Mouse (Mus musculus) limb, embryonic 15.5 days (tissue): ENCODE data around the gene Nuf2. TPM values are rescaled to one million over a fixed set of nuclear protein-coding genes. Genes with fewer than 3 reads are reported as not detected.

ENCODE experiments used
- ATAC-seq: fragments of 200-750 bp; cut with Nextera tagmentation; 2 replicates; pipeline ENCODE4 v1.8.0; 2017; ENCODE audit warnings: low read depth, moderate TSS enrichment; ENCODE audit not compliant: insufficient number of reproducible peaks, low FRiP score, low TSS enrichment
- H3K27ac ChIP-seq: fragments of 300-500 bp; sonication (generic); 2 replicates; pipeline ENCODE4 v1.5.1; 2015; ENCODE audit warnings: moderate library complexity, mild to moderate bottlenecking, inconsistent platforms
- H3K27me3 ChIP-seq: fragments of 300-500 bp; sonication (generic); 2 replicates; pipeline ENCODE4 v1.6.1; 2015; ENCODE audit warnings: inconsistent platforms
- H3K36me3 ChIP-seq: fragments of 300-500 bp; sonication (generic); 2 replicates; pipeline ENCODE4 v1.6.1; 2015; ENCODE audit warnings: inconsistent platforms
- H3K4me1 ChIP-seq: fragments of 300-500 bp; sonication (generic); 2 replicates; pipeline ENCODE4 v1.6.1; 2015; ENCODE audit warnings: inconsistent platforms
- H3K4me2 ChIP-seq: fragments of 300-500 bp; sonication (generic); 2 replicates; pipeline ENCODE4 v1.6.1; 2015; ENCODE audit warnings: mild to moderate bottlenecking, inconsistent platforms
- H3K4me3 ChIP-seq: fragments of 300-500 bp; sonication (generic); 2 replicates; pipeline ENCODE4 v1.5.1; 2015; ENCODE audit warnings: mild to moderate bottlenecking, inconsistent platforms
- H3K9ac ChIP-seq: fragments of 300-500 bp; sonication (generic); 2 replicates; pipeline ENCODE4 v1.6.1; 2015; ENCODE audit warnings: inconsistent platforms
- H3K9me3 ChIP-seq: fragments of 300-500 bp; sonication (generic); 2 replicates; pipeline ENCODE4 v1.6.1; 2016; ENCODE audit warnings: inconsistent platforms
- WGBS: fragments of 180-500 bp; shearing (Covaris S2); methylation state at CpG from one replicate; pipeline ENCODE4 v1.1.7; 2015; 5-methylcytosine and 5-hydroxymethylcytosine counted together
- polyA plus RNA-seq: library from polyadenylated mRNA; unstranded; fragments of >200 nt; fragmentation: Nextera tagmentation; extraction: Ambion mirVana; gene quantifications from 2 replicates; pipeline ENCODE4 v1.2.1, GENCODE M21; 2015

Nuf2 gene
- 44.3 and 44.8 TPM in 2 replicates for polyA plus RNA-seq

GRCm38 (mm10) chr1:169530876-169531701 lies at the start of gene Nuf2:
Gene Nuf2, minus strand, starts transcription at chr1:169531464.
- no peaks in the 10 kb centered on the region for H3K27me3 ChIP-seq
- WGBS, result under 1% methylated on average over 39 of the region's 39 CpGs

GRCm38 (mm10) chr1:169579572-169579971 lies 48.3 kb upstream of the Nuf2 start:
- no peak for ATAC-seq
- Histone ChIP-seq H3K27me3 (no peaks in the 10 kb centered on the region), H3K4me1 (no peaks in the 10 kb centered on the region), H3K9ac (no peak overlapping the region), H3K36me3 (no peaks in the 10 kb centered on the region), H3K4me2 (no peak overlapping the region), H3K27ac (no peak overlapping the region), H3K9me3 (no peaks in the 10 kb centered on the region), H3K4me3 (no peak overlapping the region)
- 57% methylated on average over 3 of the region's 3 CpGs for WGBS

More at GRCm38 (mm10) chr1:169530876-169531701, at the start of gene Nuf2:
- peaks cover 14% of the 10 kb centered on the region for H3K4me1 ChIP-seq
- peak within 1 kb of the TSS; percentile 59 for H3K4me3 ChIP-seq
- H3K36me3 ChIP-seq, result peaks cover 11% of the 10 kb centered on the region; the same call in 1 of the 2 replicates
- no peaks in the 10 kb centered on the region for H3K9me3 ChIP-seq
- ATAC-seq, result peak; percentile 94
- peak within 1 kb of the TSS; percentile 43 for H3K9ac ChIP-seq
- peak within 1 kb of the TSS; percentile 87 for H3K27ac ChIP-seq
- H3K4me2 ChIP-seq, result peak within 1 kb of the TSS; percentile 69

- Histone ChIP-seq H3K27me3 (no peaks in the 10 kb centered on the region), H3K4me3 (no peak overlapping the region), H3K4me1 (no peaks in the 10 kb centered on the region), H3K9ac (no peak overlapping the region), H3K27ac (no peak overlapping the region), H3K4me2 (no peak overlapping the region), H3K9me3 (no peaks in the 10 kb centered on the region), H3K36me3 (no peaks in the 10 kb centered on the region)
- no peak for ATAC-seq
Measured at GRCm38 (mm10) chr1:169574136-169574535, 42.9 kb upstream of the Nuf2 start.

GRCm38 (mm10) chr1:169555621-169556020 lies 24.4 kb upstream of the Nuf2 start:
- Histone ChIP-seq H3K36me3 (no peaks in the 10 kb centered on the region), H3K27me3 (no peaks in the 10 kb centered on the region), H3K4me1 (no peaks in the 10 kb centered on the region), H3K9me3 (no peaks in the 10 kb centered on the region), H3K4me3 (no peak overlapping the region), H3K9ac (no peak overlapping the region), H3K4me2 (no peak overlapping the region), H3K27ac (no peak overlapping the region)
- 80% methylated on average over 2 of the region's 2 CpGs for WGBS
- ATAC-seq, result no peak

GRCm38 (mm10) chr1:169555019-169555418 lies 23.8 kb upstream of the Nuf2 start:
- no peak for ATAC-seq
- no peak overlapping the region for H3K4me3 ChIP-seq
- no peak overlapping the region for H3K9ac ChIP-seq
- H3K4me1 ChIP-seq, result no peaks in the 10 kb centered on the region
- 75% methylated on average over 4 of the region's 4 CpGs for WGBS
- H3K27ac ChIP-seq, result no peak overlapping the region
- H3K9me3 ChIP-seq, result no peaks in the 10 kb centered on the region
- no peak overlapping the region for H3K4me2 ChIP-seq
- H3K27me3 ChIP-seq, result no peaks in the 10 kb centered on the region
- H3K36me3 ChIP-seq, result no peaks in the 10 kb centered on the region

DNA sequence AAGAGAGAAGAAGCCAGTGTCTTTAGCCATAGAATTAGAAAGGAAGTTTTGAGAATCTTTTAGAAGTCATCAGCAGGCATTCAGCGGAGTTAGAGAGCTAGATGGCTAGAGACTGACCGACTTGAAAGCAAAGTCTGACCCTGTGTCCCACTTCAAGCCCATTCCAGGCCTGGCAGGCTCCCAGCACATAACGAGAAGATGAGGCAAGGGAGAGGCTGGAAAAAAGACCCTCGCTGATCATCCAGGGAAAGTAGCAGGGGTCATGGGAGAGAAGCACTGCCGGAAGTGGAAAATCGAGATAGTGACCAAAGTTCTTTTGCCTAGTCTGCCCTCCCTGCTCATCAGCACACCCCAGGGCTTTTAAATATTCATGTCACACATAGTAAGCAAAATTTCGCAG lies 22.2 kb upstream of the Nuf2 start:
- Histone ChIP-seq H3K9ac (no peak overlapping the region), H3K4me3 (no peak overlapping the region), H3K27ac (no peak overlapping the region), H3K4me2 (no peak overlapping the region), H3K4me1 (no peaks in the 10 kb centered on the region), H3K9me3 (no peaks in the 10 kb centered on the region), H3K36me3 (no peaks in the 10 kb centered on the region), H3K27me3 (no peaks in the 10 kb centered on the region)
- WGBS, result 83% methylated on average over 7 of the region's 7 CpGs
- no peak for ATAC-seq

DNA sequence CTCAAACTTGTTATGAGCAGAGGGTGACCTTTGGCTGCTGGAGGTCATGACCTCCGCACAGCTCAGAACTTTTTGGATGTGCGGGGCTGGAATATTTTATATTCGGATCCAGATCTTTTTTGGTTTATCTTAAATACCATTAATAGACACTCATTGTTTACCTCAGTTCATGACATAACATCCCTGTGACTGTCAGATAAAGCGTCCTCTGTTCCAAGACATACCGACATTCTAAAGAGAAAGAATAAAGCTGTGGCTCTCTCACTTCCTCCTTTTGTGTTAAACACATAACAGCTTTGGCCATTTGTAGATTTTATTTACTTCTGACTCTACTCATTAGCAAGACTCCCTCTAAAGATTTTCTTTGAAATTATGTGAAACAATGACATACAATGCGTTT lies 9.2 kb upstream of the Nuf2 start:
- Histone ChIP-seq H3K9me3 (no peaks in the 10 kb centered on the region), H3K27ac (no peak overlapping the region), H3K4me3 (no peak overlapping the region), H3K36me3 (no peaks in the 10 kb centered on the region), H3K4me2 (no peak overlapping the region), H3K9ac (no peak overlapping the region), H3K4me1 (no peaks in the 10 kb centered on the region), H3K27me3 (no peaks in the 10 kb centered on the region)
- 84% methylated on average over 6 of the region's 6 CpGs for WGBS
- no peak for ATAC-seq

DNA sequence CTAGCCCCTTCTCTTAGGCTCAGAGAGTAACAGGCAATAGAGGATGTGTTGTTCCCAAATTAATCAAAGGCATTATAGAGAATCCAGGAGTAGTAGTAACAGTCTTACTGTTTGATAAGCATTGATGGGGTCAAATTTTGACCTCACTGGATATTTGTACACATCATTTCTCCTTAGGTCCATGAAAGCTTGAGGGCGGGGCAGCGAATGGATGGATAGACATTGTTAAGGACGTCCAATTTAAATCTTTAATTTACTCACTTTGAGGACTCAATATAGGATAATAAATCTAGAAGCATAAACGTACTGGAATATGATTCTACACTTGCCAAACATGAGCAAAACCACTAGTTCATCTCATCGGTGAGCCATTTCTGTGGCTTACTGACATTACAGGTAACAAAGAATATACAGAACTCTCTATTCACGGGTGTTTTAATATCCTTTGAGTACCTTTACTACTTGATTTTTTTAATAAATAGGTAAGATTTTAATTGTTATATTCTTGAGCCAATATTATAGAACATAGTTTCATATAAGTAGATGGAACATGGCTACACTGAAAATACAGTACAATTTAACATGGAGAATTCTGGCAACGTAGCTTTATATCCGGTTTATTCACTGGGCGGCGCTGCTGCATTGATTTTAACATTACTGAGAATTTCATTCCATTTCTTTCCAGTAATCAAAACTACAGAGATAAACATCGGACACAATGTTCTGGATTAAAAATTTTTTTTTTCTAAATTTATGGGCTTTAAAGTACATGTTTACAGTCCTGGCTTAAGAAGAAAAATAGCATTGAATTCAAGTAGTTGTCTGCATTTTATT lies 655 bp upstream of the Nuf2 start:
- no peaks in the 10 kb centered on the region for H3K9me3 ChIP-seq
- peak overlapping the region; percentile 59 for H3K4me3 ChIP-seq
- WGBS, result 11% methylated on average over 11 of the region's 11 CpGs
- peak; percentile 35; the same call in 1 of the 2 replicates for ATAC-seq
- no peaks in the 10 kb centered on the region for H3K27me3 ChIP-seq
- peak overlapping the region; percentile 87 for H3K27ac ChIP-seq
- H3K4me2 ChIP-seq, result peak overlapping the region; percentile 69
- H3K9ac ChIP-seq, result peak overlapping the region; percentile 29; the same call in 1 of the 2 replicates
- H3K4me1 ChIP-seq, result peaks cover 14% of the 10 kb centered on the region
- H3K36me3 ChIP-seq, result 0 out of 2 replicates have a peak, but pooled peaks cover 4% of the 10 kb centered on the region

DNA sequence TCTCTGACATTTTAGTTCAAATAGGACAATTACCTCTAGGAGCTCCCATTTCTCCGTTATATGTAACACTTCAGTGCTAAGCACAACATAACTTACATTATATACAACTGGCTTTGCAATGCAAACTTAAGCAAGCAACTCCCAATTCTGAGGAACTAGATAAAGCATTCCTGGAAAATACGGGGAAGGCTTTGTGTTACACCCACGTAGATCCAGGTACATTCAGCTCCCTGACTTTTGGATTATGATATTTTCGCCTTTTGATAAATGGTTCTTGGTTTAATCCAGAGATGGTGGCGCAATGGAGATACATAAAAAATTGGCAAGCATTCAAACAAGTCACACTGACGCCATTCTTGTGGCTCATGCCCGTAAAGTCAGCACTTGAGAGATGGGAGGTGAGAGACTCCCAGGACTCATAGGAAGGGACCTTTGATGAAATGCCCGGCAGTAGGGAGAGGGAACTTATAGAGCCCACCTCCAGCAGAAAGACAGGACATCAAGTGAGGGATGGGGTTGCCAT lies 1.2 kb downstream of the Nuf2 start:
- H3K36me3 ChIP-seq, result peaks cover 11% of the 10 kb centered on the region; the same call in 1 of the 2 replicates
- no peaks in the 10 kb centered on the region for H3K9me3 ChIP-seq
- peak overlapping the region; percentile 69 for H3K4me2 ChIP-seq
- 75% methylated on average over 8 of the region's 8 CpGs for WGBS
- no peak for ATAC-seq
- H3K27ac ChIP-seq, result no peak overlapping the region
- H3K4me1 ChIP-seq, result peaks cover 14% of the 10 kb centered on the region
- H3K4me3 ChIP-seq, result peak overlapping the region; percentile 59
- H3K27me3 ChIP-seq, result no peaks in the 10 kb centered on the region
- 0 out of 2 replicates have a peak overlapping the region, but pooled peaks have one; percentile 14 for H3K9ac ChIP-seq

GRCm38 (mm10) chr1:169526006-169526680 lies 5.1 kb downstream of the Nuf2 start:
- ATAC-seq, result no peak
- Histone ChIP-seq H3K9me3 (no peaks in the 10 kb centered on the region), H3K4me2 (no peak overlapping the region), H3K27me3 (no peaks in the 10 kb centered on the region), H3K4me3 (no peak overlapping the region), H3K4me1 (peaks cover 14% of the 10 kb centered on the region), H3K36me3 (peaks cover 37% of the 10 kb centered on the region), H3K9ac (no peak overlapping the region), H3K27ac (no peak overlapping the region)
- 95% methylated on average over 5 of the region's 5 CpGs for WGBS

- Histone ChIP-seq H3K4me1 (no peaks in the 10 kb centered on the region), H3K9ac (no peak overlapping the region), H3K4me2 (no peak overlapping the region), H3K36me3 (peaks cover 54% of the 10 kb centered on the region), H3K4me3 (no peak overlapping the region), H3K27me3 (no peaks in the 10 kb centered on the region), H3K27ac (no peak overlapping the region), H3K9me3 (no peaks in the 10 kb centered on the region)
- no peak for ATAC-seq
- WGBS, result 92% methylated on average over 11 of the region's 11 CpGs
Measured at GRCm38 (mm10) chr1:169519337-169519736, 11.9 kb downstream of the Nuf2 start.
